Mouse (Mus musculus) CH12.LX (cell line): ENCODE measurements around the gene Uqcr11. TPM values are rescaled to one million over a fixed set of nuclear protein-coding genes. Genes with fewer than 3 reads are reported as not detected.

ENCODE experiments used
- DNase-seq: peaks from one replicate; pipeline ENCODE4 v3.0.0-alpha.2; 2013; ENCODE audit errors: extremely low read depth
- H3K27ac ChIP-seq: 2 replicates; pipeline ENCODE4 v1.5.1; 2012; ENCODE audit warnings: low read depth, mild to moderate bottlenecking, control low read depth, moderate library complexity; ENCODE audit not compliant: insufficient read depth
- H3K27me3 ChIP-seq: replicated peaks from 2 replicates; pipeline ENCODE3; 2012; ENCODE audit warnings: inconsistent platforms
- H3K36me3 ChIP-seq, 2 experiments: replicated peaks in 1 of 2; 2 replicates each; pipeline versions ENCODE3 to v1.6.1; 2012; ENCODE audit warnings: inconsistent platforms in 1 of 2, low read length in 1 of 2, mild to moderate bottlenecking in 1 of 2, mixed read lengths in 1 of 2, moderate library complexity in 1 of 2; ENCODE audit not compliant: control insufficient read depth in 1 of 2, insufficient read depth in 1 of 2
- H3K4me1 ChIP-seq, 2 experiments: 2 replicates each; pipeline ENCODE4 v1.6.1; 2012; ENCODE audit warnings: inconsistent platforms in 1 of 2, moderate library complexity in 1 of 2; ENCODE audit not compliant: insufficient read depth in 2 of 2, control insufficient read depth in 1 of 2
- H3K4me2 ChIP-seq: 2 replicates; pipeline ENCODE4 v1.6.1; 2012; ENCODE audit warnings: low read depth, mild to moderate bottlenecking, control low read depth; ENCODE audit not compliant: poor library complexity, insufficient read depth, severe bottlenecking
- H3K4me3 ChIP-seq, 3 experiments: fragments of 150-350 bp in 1 of 3; sonication (generic) in 1 of 3; replicated peaks in 1 of 3; 2 replicates each; pipeline versions ENCODE3 to v1.5.1; 2011 to 2012; ENCODE audit warnings: low read depth in 2 of 3, low read length in 2 of 3, mild to moderate bottlenecking in 2 of 3, moderate library complexity in 2 of 3, control low read depth in 1 of 3, improper control_type of control experiment in 1 of 3, inconsistent platforms in 1 of 3, mixed read lengths in 1 of 3; ENCODE audit not compliant: poor library complexity in 1 of 3
- H3K79me2 ChIP-seq: replicated peaks from 2 replicates; pipeline ENCODE4 v1.6.1; 2012; ENCODE audit warnings: mild to moderate bottlenecking, moderate library complexity; ENCODE audit not compliant: control insufficient read depth, poor library complexity, insufficient read depth, severe bottlenecking; ENCODE audit errors: extremely low read depth
- H3K9ac ChIP-seq: 2 replicates; pipeline ENCODE4 v1.6.1; 2012; ENCODE audit warnings: low read depth, mild to moderate bottlenecking, control low read depth, moderate library complexity; ENCODE audit not compliant: insufficient read depth
- H3K9me3 ChIP-seq: replicated peaks from 2 replicates; pipeline ENCODE3; 2012; ENCODE audit warnings: low read length, inconsistent platforms, mixed read lengths
- CTCF ChIP-seq, 2 experiments: IDR thresholded peaks in 1 of 2; conservative IDR thresholded peaks in 1 of 2; 2 replicates each; pipeline ENCODE4 v1.5.1; 2011 to 2012; ENCODE audit warnings: low read depth in 2 of 2, low read length in 2 of 2, improper control_type of control experiment in 1 of 2, inconsistent platforms in 1 of 2, mild to moderate bottlenecking in 1 of 2, moderate library complexity in 1 of 2
- ELF1 ChIP-seq: IDR thresholded peaks from 2 replicates; pipeline ENCODE4 v1.6.1; 2014; ENCODE audit warnings: low read depth, mild to moderate bottlenecking, inconsistent platforms, low read length, improper control_type of control experiment
- ETS1 ChIP-seq: conservative IDR thresholded peaks from 2 replicates; pipeline ENCODE4 v1.6.1; 2012; ENCODE audit warnings: low read depth, mild to moderate bottlenecking, inconsistent platforms, low read length, improper control_type of control experiment, moderate library complexity
- GABPA ChIP-seq: IDR thresholded peaks from 2 replicates; pipeline ENCODE4 v1.6.1; 2012; ENCODE audit warnings: low read depth, low read length, improper control_type of control experiment, inconsistent platforms; ENCODE audit not compliant: insufficient replicate concordance
- IRF4 ChIP-seq: IDR thresholded peaks from 2 replicates; pipeline ENCODE4 v1.6.1; 2014; ENCODE audit warnings: low read depth, mild to moderate bottlenecking, inconsistent platforms, low read length, improper control_type of control experiment
- JUN ChIP-seq: IDR thresholded peaks from 2 replicates; pipeline ENCODE4 v1.6.1; 2011; ENCODE audit warnings: low read depth, mild to moderate bottlenecking, low read length, improper control_type of control experiment, moderate library complexity; ENCODE audit not compliant: insufficient read depth
- NELFE ChIP-seq: IDR thresholded peaks from 2 replicates; pipeline ENCODE4 v1.6.1; 2011; ENCODE audit warnings: low read depth, low read length, improper control_type of control experiment
- NRF1 ChIP-seq: IDR thresholded peaks from 2 replicates; pipeline ENCODE4 v1.6.1; 2014; ENCODE audit warnings: low read depth, mild to moderate bottlenecking, inconsistent platforms, low read length, improper control_type of control experiment, moderate library complexity
- POLR2AphosphoS2 ChIP-seq: IDR thresholded peaks from 2 replicates; pipeline ENCODE4 v1.6.1; 2011; ENCODE audit warnings: low read depth, low read length, improper control_type of control experiment
- TCF12 ChIP-seq: IDR thresholded peaks from 2 replicates; pipeline ENCODE4 v1.6.1; 2014; ENCODE audit warnings: low read depth, mild to moderate bottlenecking, inconsistent platforms, low read length, improper control_type of control experiment
- ZNF384 ChIP-seq: IDR thresholded peaks from 2 replicates; pipeline ENCODE4 v1.6.1; 2012; ENCODE audit warnings: low read depth, low read length, improper control_type of control experiment, inconsistent platforms
- dilution Hi-C: fragments of 300-500 bp; cut with MboI; formaldehyde crosslinking; loops from 2 replicates; pipeline ENCODE4 v1.14.3; 2020; ENCODE audit warnings: low sequenced_read_pairs; ENCODE audit not compliant: extremely low pct_unique_long_range_greater_than_20kb, extremely low pct_ligation_motif_present
- in situ Hi-C: fragments of 300-500 bp; cut with MboI; formaldehyde crosslinking; loops from 3 replicates; pipeline ENCODE4 v1.14.3; 2019; ENCODE audit warnings: low sequenced_read_pairs, low pct_ligation_motif_present, low pct_unique_long_range_greater_than_20kb, mixed read lengths
- polyA plus RNA-seq: library from polyadenylated mRNA; unstranded; fragments of >175 nt; gene quantifications from 2 replicates; pipeline ENCODE4 v1.2.1, GENCODE M21; 2012; ENCODE audit warnings: low read depth; ENCODE audit not compliant: insufficient read length
- total RNA-seq, 2 experiments: library from RNA; depleted of rRNA; stranded (reverse); fragments of 300-350 nt in 1 of 2; fragments of >200 nt in 1 of 2; gene quantifications; 2 replicates each; pipeline ENCODE4 v1.2.3; 2012 to 2014

The Uqcr11 gene
- total and polyA plus RNA-seq, 3 experiments, result 206 to 466 (median 444) TPM

DNA sequence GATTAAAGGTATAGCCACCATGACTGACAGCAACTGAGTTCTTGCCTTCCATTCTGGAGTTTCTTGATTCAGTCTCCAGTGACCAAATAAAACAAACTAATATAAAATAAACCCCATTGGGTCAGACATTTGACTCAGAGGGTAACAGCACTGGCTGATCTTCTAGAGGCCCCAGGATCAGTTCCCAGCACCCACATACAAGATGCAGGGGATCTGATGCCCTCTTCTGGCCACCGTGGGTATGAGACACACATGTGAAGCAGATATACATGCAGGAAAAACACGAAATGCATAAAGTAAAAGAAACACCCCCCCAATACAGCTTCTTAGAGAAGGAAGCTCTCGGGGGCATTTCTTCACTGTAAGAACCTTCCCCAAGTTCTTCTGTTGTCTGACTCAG lies 18.4 kb upstream of the Uqcr11 start:
- H3K9ac ChIP-seq, result no peak overlapping the region
- TF ChIP-seq POLR2AphosphoS2 (no peak), TCF12 (no peak), JUN (no peak), ZNF384 (no peak), ETS1 (no peak), GABPA (no peak), IRF4 (no peak), CTCF (conservative IDR thresholded peaks at IDR 0.05 in 1 of 2, IDR thresholded peaks at IDR 0.05 in 1 of 2; ENCODE audit: low read depth in 2 of 2, low read length in 2 of 2) (peak in 1 of 2 experiments; percentile 30; a peak in 2 of 4 replicates), ELF1 (no peak)
- H3K79me2 ChIP-seq, result peaks cover 38% of the 10 kb centered on the region
- H3K27me3 ChIP-seq, result no peaks in the 10 kb centered on the region
- peaks cover 15% of the 10 kb centered on the region for H3K9me3 ChIP-seq
- in situ Hi-C loops, result loop anchor here (5.0 to 25.0 kb wide), 2 partner anchors 38 to 262 kb away; partner anchors contain the start of genes Mex3d and Mknk2
- no peak for DNase-seq
- peaks cover 80 to 96% of the 10 kb centered on the region in 2 experiments for H3K36me3 ChIP-seq
- no peak overlapping the region for H3K27ac ChIP-seq
- H3K4me3 ChIP-seq, result no peak overlapping the region
- H3K4me1 ChIP-seq, result peaks cover 27 to 69% of the 10 kb centered on the region in 2 experiments
- dilution Hi-C loops, result no loop called here
- no peak overlapping the region for H3K4me2 ChIP-seq

DNA sequence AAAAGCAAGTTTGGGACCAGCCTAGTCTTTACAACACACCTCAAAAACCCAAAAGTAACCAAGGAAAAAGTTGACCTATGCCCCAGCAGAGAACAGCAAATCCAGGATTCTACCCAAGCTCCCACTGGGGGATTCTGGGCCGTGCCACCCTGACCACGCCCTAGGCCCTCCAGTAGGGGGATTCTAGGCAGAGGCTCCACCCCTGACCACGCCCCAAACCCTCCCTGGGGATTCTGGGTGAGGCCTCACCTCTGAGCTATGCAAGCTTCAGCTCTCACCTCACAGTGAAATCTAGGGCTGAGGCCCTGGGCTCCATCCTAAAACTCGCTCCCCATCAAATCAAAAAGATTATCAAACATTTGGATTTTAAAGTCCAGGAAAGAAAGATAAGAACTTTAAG lies 16.9 kb upstream of the Uqcr11 start:
- no peak overlapping the region for H3K9ac ChIP-seq
- dilution Hi-C loops, result no loop called here
- no peak overlapping the region for H3K4me3 ChIP-seq
- H3K79me2 ChIP-seq, result peaks cover 27% of the 10 kb centered on the region
- DNase-seq, result peak; percentile 91
- H3K27ac ChIP-seq, result peak overlapping the region; percentile 50; the same call in 1 of the 2 replicates
- no peak for TF ChIP-seq NELFE
- peak; percentile 29; the same call in 1 of the 2 replicates for TF ChIP-seq POLR2AphosphoS2
- in situ Hi-C loops, result no loop called here
- peaks cover 18 to 56% of the 10 kb centered on the region in 2 experiments for H3K4me1 ChIP-seq
- no peak overlapping the region for H3K4me2 ChIP-seq
- H3K9me3 ChIP-seq, result peaks cover 15% of the 10 kb centered on the region
- peaks cover 84 to 97% of the 10 kb centered on the region in 2 experiments for H3K36me3 ChIP-seq
- no peaks in the 10 kb centered on the region for H3K27me3 ChIP-seq

DNA sequence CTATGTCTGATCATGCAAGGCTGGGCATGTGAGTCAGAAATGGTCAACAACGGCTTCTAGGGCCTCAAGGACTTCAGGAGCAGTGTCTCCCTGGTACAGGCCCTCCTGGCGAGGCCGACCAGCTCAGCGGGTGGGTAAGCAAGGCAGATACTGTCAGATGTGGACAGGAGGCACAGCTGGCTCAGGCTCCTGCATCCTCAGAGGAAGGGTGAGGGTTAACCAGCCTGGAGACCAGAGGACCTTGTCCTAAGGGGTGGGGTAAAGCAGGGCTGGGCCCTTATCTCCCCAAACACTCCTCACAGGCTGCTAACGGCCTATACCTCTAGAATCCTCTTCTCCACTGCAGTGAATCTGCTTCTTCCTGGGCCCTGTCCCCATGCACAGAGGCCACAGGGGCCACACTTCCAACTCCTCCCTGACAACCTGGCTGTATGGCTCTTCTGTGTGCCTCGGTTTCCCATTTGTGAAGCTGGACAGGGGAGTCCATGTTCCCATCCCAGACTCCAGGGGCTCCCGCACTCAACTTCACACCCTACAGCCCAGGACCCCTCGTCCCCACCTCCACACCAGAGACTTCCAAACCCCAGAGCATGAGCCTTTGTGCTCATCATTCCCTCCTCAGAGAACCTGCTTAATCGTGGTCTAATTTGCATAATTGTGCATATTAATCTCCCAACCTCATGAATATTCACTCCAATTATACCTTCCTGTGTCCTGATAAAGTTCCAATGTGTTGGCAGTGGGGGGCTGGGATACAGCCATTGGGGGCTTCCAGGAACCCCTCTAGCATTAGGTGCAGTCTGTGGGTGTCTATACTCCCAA lies 15.2 kb upstream of the Uqcr11 start:
- H3K27ac ChIP-seq, result no peak overlapping the region
- H3K9ac ChIP-seq, result no peak overlapping the region
- no peak for DNase-seq
- in situ Hi-C loops, result no loop called here
- H3K36me3 ChIP-seq, result peaks cover 85 to 98% of the 10 kb centered on the region in 2 experiments
- peaks cover 16 to 42% of the 10 kb centered on the region in 2 experiments for H3K4me1 ChIP-seq
- no peak for TF ChIP-seq NRF1
- dilution Hi-C loops, result no loop called here
- H3K79me2 ChIP-seq, result peaks cover 13% of the 10 kb centered on the region
- H3K9me3 ChIP-seq, result peaks cover 14% of the 10 kb centered on the region
- H3K27me3 ChIP-seq, result no peaks in the 10 kb centered on the region
- H3K4me3 ChIP-seq, result no peak overlapping the region
- no peak overlapping the region for H3K4me2 ChIP-seq
